20 mouse cellular contexts compared by ENCODE assay signal in genomic region chr10:111715172-111715571, GRCm38 (mm10).
DNase-seq lines count a peak whose midpoint lies in the region; ATAC-seq and TF ChIP-seq lines count a peak whose summit lies in the region.
"Had no signal": no experiment of that assay in that cellular context is flagged by ENCODE, and none has a peak within 500 bp of the region (broad histone marks: within the 10 kb centered on the region; RNA-seq: fewer than 3 reads in every experiment).

No protein-coding gene starts in this region.

- H3K9ac ChIP-seq in lung, postnatal 0 days (replicated peaks; ENCODE audit: low read depth), result no peak overlapping the region
- H3K9ac ChIP-seq: forebrain, embryonic 13.5 days; forebrain, postnatal 0 days; heart, embryonic 12.5 days; hindbrain, embryonic 12.5 days had no signal

- no peaks in the 10 kb centered on the region for H3K27me3 ChIP-seq in lung, postnatal 0 days (replicated peaks; ENCODE audit: insufficient read depth, low read length)
- H3K27me3 ChIP-seq: CH12.LX; forebrain, embryonic 13.5 days; heart, embryonic 12.5 days; hindbrain, embryonic 12.5 days had no signal

- no peaks in the 10 kb centered on the region for H3K36me3 ChIP-seq in lung, postnatal 0 days (ENCODE audit: insufficient read depth, low read length)
- H3K36me3 ChIP-seq: embryonic facial prominence, embryonic 10.5 days; heart, embryonic 12.5 days; hindbrain, embryonic 12.5 days had no signal

- DNase-seq in CD4-positive, CD25-positive, alpha-beta regulatory T cell, adult 2 months (ENCODE audit: low read depth, low spot score), result peak; percentile 4
- peak; percentile 48 for DNase-seq in lung, postnatal 0 days (ENCODE audit: low spot score)
- no peak for DNase-seq in lung, postnatal 36 days
- peak; percentile 14 for DNase-seq in large intestine, adult 2 months (ENCODE audit: low read depth, low spot score)
- no peak for DNase-seq in kidney, postnatal 10 days
- DNase-seq in cerebellum, postnatal 14 days, result no peak
- DNase-seq: adrenal gland, adult 2 months; adrenal gland, postnatal 25 days; B cell, adult 2 months; cerebellum, adult 18-20 months; cerebellum, adult 9-11 months; forebrain, postnatal 0 days; gastrocnemius, postnatal 14 days; heart, postnatal 36 days had no signal

- no peak overlapping the region for H3K4me2 ChIP-seq in lung, postnatal 0 days (replicated peaks; ENCODE audit: low read depth, low read length)
- H3K4me2 ChIP-seq: forebrain, embryonic 13.5 days; heart, embryonic 12.5 days; hindbrain, embryonic 12.5 days had no signal

- WGBS in lung, postnatal 0 days, result 16% methylated on average over 6 of the region's 6 CpGs
- WGBS in large intestine, adult 2 months, result 23% methylated on average over 6 of the region's 6 CpGs

- H3K4me3 ChIP-seq in lung, postnatal 0 days (ENCODE audit: low read depth, low read length), result no peak overlapping the region
- H3K4me3 ChIP-seq: embryonic facial prominence, embryonic 10.5 days; forebrain, embryonic 13.5 days; heart, embryonic 12.5 days; hindbrain, embryonic 12.5 days had no signal

- no peak for ATAC-seq in CD4-positive, CD25-positive, alpha-beta regulatory T cell, adult 4 months
- no peak for ATAC-seq in lung, postnatal 0 days
- ATAC-seq: forebrain, embryonic 13.5 days; forebrain, postnatal 0 days had no signal

- 0 out of 2 replicates have a peak, but pooled peaks cover 3% of the 10 kb centered on the region for H3K4me1 ChIP-seq in lung, postnatal 0 days (ENCODE audit: insufficient read depth, low read depth, low read length)
- H3K4me1 ChIP-seq: embryonic facial prominence, embryonic 10.5 days; forebrain, embryonic 13.5 days had no signal

- no peak for TF ChIP-seq CTCF in lung, postnatal 0 days (IDR thresholded peaks at IDR 0.05)

- H3K9me3 ChIP-seq in lung, postnatal 0 days (ENCODE audit: low read length), result no peaks in the 10 kb centered on the region
- H3K9me3 ChIP-seq: embryonic facial prominence, embryonic 10.5 days; forebrain, embryonic 13.5 days; heart, embryonic 12.5 days; hindbrain, embryonic 12.5 days had no signal

- H3K27ac ChIP-seq in lung, postnatal 0 days (ENCODE audit: low read length), result no peak overlapping the region
- H3K27ac ChIP-seq: embryonic facial prominence, embryonic 10.5 days; forebrain, embryonic 13.5 days; hindbrain, embryonic 12.5 days had no signal

- TF ChIP-seq EP300 in lung, postnatal 0 days (IDR thresholded peaks at IDR 0.05), result peak; percentile 30; the same call in 1 of the 2 replicates

Comparison
In these comparisons a context has a peak if more than half of its experiments do, and no peak if none do; other contexts are left out.
1. DNase-seq: peak in CD4-positive, CD25-positive, alpha-beta regulatory T cell, adult 2 months (single experiment), lung, postnatal 0 days (single experiment) and large intestine, adult 2 months (single experiment); none in lung, postnatal 36 days (single experiment), kidney, postnatal 10 days (single experiment) and cerebellum, postnatal 14 days (0 of 2).